Mouse (Mus musculus): Measurements from ENCODE around the gene Hap1. TPM values are rescaled to one million over a fixed set of nuclear protein-coding genes. Genes with fewer than 3 reads are reported as not detected.
"Not testable (repeated sequence)": the region's sequence is repeated elsewhere in the genome, so short reads cannot be mapped to it uniquely, and the experiment has no call there.

Gene Hap1
- total RNA-seq, 1 experiment from 2014 or later: 50.1 TPM

DNA sequence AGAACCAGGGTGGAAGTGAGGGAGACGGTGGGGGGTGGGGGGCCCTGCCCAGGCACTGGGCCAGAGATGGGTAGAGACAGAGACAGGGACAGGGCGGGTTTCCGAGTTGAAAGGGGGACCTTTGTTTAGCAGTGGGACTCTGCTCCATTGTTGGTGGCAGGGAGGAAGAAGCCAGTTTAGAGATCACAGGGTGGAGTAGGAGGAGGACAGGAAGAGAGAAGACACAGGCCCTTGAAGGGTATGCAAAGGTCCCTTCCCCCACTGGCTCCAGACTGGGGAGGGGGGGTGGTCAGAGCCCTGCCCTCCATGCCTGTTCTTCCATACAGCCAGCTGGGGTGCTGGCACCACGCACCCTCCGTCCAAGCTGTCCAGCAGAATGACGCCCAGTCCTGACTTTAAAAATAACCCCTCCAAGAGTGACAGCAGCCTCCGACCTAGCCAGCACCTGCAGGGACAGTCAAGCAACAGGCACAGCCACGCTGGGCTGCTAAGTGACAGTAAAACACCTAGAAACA, 34.1 kb upstream of the Hap1 start:
- DNase-seq: peak; percentile 66

DNA sequence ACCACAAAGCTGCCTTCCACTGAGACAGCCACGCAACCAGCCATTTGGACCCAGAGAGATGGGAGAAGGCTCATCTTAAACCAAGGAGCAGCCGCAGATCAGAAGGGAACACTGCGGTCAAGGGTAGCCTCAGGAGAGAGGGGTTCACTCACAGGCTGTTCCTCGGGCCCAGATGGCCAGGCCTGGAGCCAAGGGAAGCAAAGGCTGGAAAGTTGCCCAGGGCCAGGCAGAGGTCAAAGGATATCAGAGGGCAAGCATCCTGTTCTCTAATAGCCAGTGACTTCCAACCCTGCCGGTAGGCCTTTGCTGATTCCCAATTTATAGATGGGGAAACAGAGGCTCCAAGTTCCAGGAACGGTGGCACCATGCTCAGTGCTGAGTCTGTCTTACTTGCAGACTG, 32.7 kb upstream of the Hap1 start:
- peak; percentile 76 for DNase-seq

DNA sequence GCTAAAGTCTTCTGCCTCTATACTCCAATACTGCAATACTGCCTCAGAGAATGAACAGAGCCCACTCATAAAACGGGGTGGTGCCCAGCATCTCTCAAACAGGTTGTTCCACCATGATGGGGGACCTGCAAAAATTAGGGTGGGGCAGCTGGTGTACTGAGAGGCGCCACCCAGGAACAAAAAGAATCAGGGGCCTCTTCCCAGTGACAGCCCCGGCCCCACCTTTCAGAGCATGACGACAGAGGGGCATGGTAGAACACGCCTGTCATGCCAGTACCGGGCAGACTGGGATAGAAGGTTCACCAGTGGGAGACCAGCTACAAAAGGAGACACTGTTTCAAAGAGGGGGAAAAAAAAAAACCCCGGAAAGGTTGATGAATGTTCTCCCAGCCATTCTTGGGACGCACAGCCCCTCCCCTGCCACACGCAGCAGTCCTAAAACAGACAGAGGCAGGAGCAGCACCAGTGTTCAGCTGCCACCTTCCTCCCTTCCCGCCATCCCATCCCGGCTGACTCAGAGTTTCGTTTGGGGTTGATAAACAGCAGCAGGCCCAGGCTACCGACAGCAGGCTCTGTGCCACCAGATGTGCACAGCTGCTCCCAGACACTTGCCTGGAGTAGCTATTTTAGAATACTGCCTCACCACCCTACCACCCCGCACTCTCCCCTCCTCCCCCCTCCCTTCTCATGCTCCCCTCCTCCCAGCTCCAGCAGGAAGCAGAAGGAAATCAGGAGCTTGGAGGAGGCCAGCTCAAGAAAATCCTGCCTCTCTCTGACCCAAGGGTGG, 31.9 kb upstream of the Hap1 start:
- DNase-seq: peak; percentile 59

DNA sequence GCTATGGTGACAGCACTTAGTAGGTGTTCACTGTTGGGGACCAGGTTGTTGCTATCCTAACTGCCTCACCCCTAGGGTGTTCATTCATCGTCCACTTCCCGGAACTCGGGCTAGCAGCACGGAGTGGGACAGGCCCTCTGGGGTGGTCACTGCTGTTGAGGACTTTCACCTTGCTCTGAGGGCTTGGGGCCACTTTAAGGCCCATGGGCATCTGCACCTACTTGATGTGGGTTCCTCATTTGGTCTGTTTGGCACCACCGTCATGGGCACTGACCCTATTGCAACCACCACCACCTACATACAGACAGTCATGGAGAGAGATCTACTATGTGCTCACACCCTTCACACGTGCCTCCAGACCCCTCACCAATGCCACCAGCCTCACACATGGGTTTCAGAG, 31.2 kb upstream of the Hap1 start:
- no peak for DNase-seq

DNA sequence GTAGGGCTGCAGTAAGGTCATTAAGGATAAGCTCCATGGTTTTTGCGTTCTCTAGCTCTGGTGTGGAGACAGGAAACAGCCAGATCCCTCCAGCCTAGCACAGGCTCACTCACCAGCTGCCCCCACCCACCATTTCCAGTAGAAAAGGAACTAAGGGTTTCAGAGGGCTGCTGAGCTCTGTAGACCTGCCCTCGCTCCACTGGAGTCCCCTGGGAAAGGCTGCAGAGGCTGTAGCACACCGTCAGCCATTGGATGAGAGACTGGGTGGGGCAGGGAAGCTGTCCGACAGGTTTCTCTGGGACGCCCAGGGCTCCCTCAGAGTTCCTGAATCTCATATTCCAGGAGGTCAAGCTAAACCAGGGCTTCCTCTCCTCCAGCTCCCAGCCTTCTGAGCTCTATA, 30.7 kb upstream of the Hap1 start:
- DNase-seq: no peak

DNA sequence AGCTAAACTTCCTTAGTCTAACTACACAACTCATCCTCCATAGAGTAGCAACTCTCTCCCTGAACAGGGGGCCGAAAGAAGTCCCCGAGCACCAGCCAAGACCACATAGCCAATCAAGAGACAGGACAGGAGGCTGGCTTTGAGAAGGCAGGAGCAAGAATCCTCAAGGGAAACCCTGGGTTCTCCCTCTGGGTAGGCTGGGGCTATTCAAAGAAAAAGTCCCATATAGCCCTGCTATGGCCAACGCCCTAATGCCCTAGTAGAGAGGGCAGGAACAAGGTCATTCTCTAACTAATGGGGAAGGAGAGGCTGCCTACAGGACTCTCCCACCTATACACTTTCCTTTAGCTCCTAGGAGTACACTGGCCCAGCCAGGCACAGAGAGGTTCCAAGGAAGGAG, 29.1 kb upstream of the Hap1 start:
- no peak for DNase-seq

DNA sequence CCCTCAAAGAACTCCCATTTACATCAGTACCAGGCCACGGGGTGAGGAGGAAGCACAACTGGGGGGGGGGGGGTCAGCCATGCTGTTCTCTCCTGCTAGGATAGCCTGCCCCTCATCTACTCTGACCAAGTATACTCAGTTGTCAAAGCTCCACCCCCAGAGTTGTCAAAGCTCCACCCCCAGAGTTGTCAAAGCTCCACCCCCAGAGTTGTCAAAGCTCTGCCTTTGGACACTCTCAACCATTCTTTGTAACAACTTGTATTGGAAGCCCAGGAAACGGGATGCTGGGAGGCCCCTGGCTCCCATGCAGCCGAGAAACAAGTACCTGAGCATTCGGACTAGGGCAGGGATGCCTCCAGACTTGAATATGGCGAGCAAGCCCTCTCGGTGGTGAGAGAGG, 26.8 kb upstream of the Hap1 start:
- no peak for DNase-seq

DNA sequence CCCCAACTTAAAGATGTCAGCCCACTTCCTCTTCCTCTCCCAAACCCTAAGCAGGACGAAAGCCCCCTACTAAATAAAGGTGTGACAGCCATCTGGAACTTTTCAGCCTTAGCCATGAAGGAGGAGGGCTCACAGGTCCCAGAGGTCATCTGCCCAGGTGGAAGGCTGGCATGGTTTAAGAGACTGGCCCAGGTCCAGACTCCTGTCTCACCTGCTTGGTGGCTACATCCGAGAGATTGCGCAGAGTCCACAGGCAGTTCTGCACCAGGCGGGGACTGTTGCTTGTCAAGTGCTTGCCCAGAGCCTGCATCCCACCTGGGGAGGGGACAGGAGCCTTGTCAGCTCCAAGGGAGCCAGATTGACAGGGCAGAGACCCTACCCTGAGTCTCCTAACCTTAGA, 23.4 kb upstream of the Hap1 start:
- DNase-seq: no peak

DNA sequence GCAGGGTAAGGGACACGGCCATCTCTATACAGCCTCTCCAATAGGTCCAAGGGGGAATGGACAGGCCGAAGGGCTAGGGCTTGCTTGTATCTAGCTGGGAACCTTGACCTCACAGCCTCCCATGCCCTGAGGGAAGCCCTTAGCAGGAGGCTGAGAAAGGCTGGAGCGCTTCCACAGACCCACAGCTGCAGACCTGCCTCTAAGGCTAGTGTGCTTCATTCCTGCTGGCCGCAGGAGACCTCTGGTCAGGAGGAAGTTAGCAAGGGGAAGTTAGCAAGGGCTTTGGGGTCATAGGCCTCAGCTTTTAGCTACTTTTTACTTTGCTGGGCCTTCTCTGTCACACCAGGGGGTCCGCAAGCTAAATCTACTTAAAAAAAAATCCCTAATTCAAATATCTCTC, 22.5 kb upstream of the Hap1 start:
- DNase-seq: no peak

DNA sequence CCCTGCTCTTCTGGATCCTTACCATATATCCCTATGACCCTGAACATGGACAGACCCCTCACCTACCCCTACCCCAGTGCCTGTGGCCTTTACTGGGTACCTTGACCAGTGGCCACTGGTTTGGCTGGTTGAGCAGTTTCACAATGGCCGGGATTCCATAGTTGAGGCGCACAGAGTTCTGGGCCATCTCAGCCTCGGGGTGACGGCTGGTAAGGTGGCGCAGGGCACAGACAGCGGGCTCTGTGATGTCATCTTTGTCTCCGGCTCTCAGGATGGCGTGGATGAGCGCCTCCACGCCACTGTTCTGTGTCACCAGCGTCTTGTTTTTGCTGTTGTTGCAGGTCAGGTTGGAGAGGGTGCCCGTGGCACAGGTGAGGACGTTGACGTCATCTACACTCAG, 22.1 kb upstream of the Hap1 start:
- no peak for DNase-seq

DNA sequence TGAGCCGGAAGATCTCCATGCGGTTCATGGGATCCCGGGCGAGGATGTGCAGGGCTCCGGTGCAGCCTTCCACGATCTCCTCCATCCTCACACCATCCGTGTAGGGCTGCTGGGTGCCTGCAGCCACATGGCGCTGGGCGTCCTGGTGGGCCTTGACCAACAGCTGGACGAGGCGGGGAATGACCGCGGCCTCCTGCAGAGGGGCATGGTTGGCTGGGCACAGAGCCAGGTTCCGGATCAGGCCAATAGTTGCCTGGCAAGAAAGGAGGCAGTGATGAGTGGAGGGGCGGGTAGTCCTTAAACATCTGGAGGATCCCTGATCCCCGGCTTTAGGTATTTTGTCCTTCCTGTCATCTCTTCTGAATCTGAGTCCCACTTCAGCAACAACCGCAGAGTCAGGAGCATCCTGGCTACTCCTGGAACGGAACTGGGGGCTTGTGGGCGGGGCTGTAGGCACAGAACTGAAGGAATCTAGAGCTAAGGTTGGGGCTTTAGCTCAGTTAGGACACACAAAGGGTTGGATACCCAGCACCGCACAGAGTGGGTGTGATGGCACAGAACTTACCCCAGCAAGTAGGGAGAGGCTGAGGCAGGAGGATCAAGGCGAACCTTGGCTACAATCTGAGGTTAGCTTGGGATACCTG, 20.9 kb upstream of the Hap1 start:
- peak; percentile 20 for DNase-seq

DNA sequence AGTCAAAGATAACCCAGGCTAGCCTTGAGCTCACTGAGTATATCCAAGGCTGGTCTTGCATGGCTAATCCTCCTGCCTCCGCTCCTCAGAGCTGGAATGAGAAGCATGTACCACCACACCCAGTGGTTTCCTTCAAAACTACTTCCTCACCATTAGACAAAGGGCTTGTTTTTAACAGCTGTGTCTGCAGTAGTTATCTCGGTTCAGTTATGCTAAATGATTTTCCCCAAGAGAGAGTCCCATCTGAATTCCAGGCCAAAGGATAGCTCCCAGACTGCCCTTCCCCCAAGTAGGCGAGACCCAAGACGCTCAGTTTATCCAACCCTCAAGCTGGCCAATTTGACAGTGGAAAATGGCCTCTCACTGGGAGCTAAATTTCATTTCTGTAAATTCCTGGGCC, 20.1 kb upstream of the Hap1 start:
- DNase-seq: no peak

DNA sequence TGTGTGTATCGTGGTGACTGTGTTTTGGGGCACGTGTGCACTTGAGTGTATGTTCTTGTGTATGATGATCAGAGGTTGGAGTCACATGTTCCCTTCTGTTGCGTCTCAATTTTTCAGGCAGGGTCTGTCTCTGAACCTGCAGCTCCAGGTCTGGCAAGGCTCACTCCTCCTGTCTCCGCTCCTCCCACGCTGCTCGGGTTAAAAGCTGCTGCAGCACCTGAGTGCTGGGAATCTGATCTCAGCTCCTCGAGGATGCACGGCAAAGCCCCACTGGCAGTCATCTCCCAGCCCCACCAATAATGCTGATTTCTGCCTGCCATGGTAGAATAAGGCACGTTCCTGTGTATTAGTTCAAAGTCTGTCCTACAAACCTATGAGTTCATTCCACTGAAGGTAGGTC, 19.2 kb upstream of the Hap1 start:
- DNase-seq: no peak

DNA sequence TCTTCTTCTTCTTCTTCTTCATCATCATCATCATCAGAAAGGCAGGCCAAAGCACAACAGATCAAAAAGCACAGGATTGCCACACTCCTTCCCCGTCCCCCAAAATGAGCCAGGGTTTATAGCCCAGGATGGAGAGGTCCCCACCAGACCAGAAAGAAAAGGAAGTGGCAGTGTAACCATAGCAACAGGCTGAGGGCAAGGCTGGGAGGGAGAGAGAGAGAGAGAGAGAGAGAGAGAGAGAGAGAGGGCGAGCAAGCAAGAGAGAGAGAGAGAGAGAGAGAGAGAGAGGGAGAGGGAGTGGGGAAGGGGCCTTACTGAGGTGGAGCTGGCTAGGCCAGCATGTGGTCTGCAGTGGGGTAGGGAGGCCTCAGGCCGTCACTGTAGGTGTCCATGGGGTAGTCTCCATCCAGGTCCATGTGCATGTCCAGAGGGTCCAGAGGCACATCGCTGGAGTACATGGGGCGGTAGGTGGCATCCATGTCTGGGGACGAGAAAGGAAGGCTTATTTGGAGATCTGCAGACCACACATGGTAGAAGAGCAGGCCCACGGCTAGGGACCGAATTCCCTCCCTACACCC, 16.1 kb upstream of the Hap1 start:
- DNase-seq: no peak

DNA sequence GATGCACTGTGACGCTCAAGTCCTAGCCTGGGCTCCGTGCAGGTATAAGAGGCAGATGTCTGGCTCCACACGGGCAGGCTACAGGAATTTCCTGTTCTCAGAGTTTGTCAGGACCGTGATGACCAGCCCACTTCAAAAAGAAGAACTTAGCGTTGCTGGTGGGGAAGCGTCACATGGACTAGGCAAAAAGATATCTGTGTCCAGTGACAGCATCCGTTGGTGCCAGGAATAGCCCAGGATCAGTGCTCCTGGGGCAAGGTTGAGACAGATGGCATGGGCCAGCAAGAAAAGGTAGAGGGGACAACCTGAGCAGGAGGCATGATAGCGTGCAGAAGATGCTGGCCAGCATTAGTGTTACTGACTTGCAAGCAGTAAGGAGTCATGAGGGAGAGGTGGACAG, 13.9 kb upstream of the Hap1 start:
- DNase-seq: no peak

DNA sequence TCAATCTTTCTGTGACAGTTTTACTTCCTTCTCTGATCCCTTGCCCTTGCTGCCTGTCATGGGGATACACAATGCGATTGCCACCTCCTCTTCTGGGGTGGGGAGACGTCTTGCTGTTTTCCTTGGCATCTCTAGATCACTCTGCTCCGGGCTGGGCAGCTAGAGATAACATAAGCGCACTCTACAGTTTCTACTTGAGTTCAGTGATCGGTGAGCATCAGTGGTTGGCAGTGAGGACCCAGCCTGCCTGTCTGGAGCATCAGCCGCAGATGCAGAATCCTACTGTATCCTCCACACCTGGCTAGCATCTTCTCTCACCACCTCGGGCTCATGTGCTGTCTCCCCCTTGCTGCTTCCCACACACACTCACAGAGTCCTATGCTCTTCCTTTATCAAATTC, 13.2 kb upstream of the Hap1 start:
- DNase-seq: no peak

DNA sequence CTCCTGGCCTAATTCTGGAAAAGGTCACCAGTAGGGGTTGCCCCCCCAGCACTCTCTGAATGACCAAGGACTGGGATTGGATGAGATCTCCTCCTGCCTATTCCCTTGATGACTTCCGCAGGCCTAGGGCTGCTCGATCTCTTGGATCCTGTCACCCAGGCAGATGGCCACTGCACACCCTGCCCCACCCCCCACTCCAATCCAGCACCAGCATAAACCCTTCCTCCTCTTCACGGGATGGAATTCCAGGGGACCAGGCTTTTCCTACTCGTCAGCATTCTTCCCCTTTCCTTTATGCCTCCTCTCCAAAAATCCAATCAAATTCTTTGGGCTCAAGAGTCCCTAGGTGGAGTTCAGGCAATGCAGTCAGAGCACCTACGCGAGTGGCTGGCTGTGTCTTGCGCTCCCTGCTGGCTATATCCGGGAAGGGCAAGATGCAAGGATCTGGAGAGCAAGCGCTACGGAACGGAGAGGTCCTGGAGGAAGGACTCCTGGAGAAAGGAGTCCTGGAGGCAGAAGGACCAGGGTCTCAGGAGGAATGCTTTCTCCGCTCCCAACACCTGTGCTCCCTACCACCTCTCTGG, 7.1 kb upstream of the Hap1 start:
- peak; percentile 83 for DNase-seq

DNA sequence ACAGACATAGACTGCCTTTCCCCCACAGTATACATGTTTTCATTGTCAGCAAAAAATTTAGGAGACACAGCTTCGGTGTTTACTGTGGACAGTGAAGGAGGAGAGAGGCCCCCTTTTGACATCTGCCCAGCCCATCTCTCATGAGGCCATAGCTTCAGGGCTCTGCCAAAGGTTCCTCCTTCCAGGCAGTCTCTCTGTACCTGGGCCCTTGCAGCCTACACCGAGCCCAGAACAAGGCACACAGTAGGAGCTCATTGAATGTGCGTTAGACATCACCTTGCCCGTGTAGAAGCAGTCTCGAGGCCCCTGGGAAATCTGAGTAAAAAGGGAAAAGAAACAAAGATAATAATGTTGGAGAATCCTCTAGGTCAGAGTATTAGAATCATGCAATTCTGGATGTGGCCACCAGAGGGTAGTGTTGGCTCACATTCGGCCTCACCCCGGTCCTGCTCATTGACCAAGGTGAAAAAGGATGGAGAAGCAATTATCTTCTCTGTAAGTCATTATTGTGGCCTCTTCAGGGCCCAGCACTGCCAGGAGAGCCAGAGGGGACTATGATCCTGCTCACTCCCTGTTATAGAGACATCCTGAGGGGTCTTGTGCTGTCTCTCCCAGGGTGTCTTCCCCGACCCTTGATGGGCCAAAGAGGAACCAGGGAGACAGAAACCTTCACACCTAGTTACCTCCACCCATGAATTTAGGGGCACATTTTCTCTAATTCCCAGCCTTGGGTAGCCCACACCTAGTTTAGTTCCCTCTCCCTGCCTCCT, 6.5 kb upstream of the Hap1 start:
- peak; percentile 88 for DNase-seq

DNA sequence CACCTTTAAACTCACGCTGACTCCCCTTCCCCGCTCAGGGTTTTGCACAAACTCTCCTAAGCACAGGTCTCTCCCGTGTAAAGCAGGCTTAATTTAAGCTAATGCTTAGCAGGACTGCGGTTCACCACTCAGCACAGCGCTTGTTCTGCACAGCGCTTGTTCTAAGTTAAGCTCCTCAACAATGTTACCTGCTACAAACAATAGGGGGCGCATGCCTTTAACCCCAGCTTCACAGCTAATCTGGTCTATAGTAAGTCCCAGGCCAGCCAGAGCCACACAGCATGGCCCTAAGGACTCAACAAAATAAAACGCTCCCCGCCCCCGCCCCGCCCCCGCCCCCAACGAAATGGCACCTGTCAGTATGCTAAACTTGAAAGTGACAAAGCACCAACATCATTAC, 5.1 kb upstream of the Hap1 start:
- not testable (repeated sequence) for DNase-seq

DNA sequence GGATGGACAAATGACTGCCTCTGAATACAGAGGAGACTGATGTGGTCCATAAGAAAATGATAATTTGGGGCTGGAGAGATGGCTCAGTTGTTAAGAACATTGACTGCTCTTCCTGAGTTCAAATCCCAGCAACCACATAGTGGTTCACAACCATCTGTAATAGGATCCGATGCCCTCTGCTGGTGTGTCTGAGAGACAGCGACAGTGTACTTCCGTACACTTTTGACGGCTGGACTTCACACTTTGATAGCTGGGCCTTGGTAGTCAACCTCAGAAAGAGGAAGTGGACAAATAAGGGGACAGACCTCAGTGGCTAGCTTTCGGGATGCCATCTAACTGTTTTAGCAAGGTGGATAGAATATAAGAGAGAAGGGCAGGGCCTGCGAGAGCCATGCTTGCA, 4.2 kb upstream of the Hap1 start:
- DNase-seq: no peak

DNA sequence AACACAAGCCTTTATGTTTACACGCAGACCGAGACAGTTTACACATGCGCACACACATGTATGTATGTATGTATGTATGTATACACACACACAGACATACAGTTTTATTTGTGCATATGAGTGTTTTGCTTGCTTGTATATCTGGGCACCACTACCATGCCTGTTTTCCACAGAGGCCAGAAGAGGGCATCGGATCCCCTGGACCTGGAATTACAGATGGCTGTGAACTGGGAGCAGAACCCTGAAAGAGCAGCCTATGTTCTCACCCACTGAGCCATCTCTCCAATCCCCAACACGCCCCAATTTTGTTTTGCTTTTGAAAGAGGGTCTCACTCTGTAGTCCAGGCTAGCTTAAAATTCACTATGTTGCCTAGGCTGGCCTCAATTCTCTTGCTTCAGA, 1.5 kb upstream of the Hap1 start:
- DNase-seq: no peak

DNA sequence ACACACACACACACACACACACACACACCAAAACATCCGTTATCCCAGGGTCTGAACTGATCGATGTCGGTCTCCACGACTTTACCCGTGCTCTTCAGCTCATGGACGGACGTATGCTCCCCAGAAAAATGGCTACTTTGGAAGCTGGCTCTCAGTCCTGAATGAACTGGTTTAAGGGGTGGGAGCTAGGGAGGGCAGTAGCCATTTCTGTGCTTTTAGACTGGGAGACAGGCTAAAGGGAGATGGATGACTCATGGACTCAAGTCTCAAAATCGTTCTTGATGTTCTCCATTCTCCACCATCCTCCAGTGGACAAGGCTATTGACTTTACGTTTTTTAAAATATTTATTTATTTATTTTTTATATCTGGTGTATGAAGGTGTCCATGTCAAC, 887 bp upstream of the Hap1 start:
- peak; percentile 40 for DNase-seq
